8 mouse cellular contexts compared by ENCODE assay signal in genomic region chr15:100636700-100637501, GRCm38 (mm10). TPM values are rescaled to one million over a fixed set of nuclear protein-coding genes. Genes with fewer than 3 reads are reported as not detected.
DNase-seq lines count a peak whose midpoint lies in the region; ATAC-seq and TF ChIP-seq lines count a peak whose summit lies in the region.

Smagp (minus strand) TSS chr15:100636940.

- H3K4me3 ChIP-seq in forebrain, postnatal 0 days (ENCODE audit: low read depth, low read length) = peak within 1 kb of the TSS; percentile 34
- H3K4me3 ChIP-seq in hindbrain, postnatal 0 days (ENCODE audit: low read length) = peak within 1 kb of the TSS; percentile 47
- H3K4me3 ChIP-seq in liver, embryonic 12.5 days = peak within 1 kb of the TSS; percentile 59

- under 1% methylated on average over 63 of the region's 77 CpGs for WGBS in forebrain, postnatal 0 days
- under 1% methylated on average over 76 of the region's 77 CpGs for WGBS in hindbrain, postnatal 0 days
- under 1% methylated on average over 62 of the region's 77 CpGs for WGBS in liver, embryonic 12.5 days (ENCODE audit: insufficient replicate concordance)

- no peaks in the 10 kb centered on the region for H3K4me1 ChIP-seq in forebrain, postnatal 0 days (ENCODE audit: insufficient read depth)
- H3K4me1 ChIP-seq in hindbrain, postnatal 0 days (ENCODE audit: insufficient read depth, low read length) = 0 out of 2 replicates have a peak, but pooled peaks cover 3% of the 10 kb centered on the region
- H3K4me1 ChIP-seq in liver, embryonic 12.5 days = peaks cover 35% of the 10 kb centered on the region

- H3K27me3 ChIP-seq in forebrain, postnatal 0 days (ENCODE audit: insufficient read depth, low read length) = peaks cover 41% of the 10 kb centered on the region
- peaks cover 41% of the 10 kb centered on the region for H3K27me3 ChIP-seq in hindbrain, postnatal 0 days (ENCODE audit: insufficient read depth, low read length)
- peaks cover 66% of the 10 kb centered on the region for H3K27me3 ChIP-seq in liver, embryonic 12.5 days (replicated peaks)

- H3K36me3 ChIP-seq in forebrain, postnatal 0 days (ENCODE audit: insufficient read depth) = no peaks in the 10 kb centered on the region
- no peaks in the 10 kb centered on the region for H3K36me3 ChIP-seq in hindbrain, postnatal 0 days (ENCODE audit: insufficient read depth, low read length)
- H3K36me3 ChIP-seq in liver, embryonic 12.5 days = peaks cover 4% of the 10 kb centered on the region; the same call in 1 of the 2 replicates

- ATAC-seq in forebrain, postnatal 0 days = no peak
- ATAC-seq in hindbrain, postnatal 0 days = no peak
- peak; percentile 44; the same call in 1 of the 2 replicates for ATAC-seq in liver, embryonic 12.5 days

- H3K4me2 ChIP-seq in forebrain, postnatal 0 days (ENCODE audit: low read depth) = peak within 1 kb of the TSS; percentile 70
- peak within 1 kb of the TSS; percentile 69 for H3K4me2 ChIP-seq in hindbrain, postnatal 0 days (ENCODE audit: low read depth, low read length)
- peak within 1 kb of the TSS; percentile 80 for H3K4me2 ChIP-seq in liver, embryonic 12.5 days

- no peak within 1 kb of the TSS for H3K27ac ChIP-seq in forebrain, postnatal 0 days (ENCODE audit: low read depth, low read length)
- H3K27ac ChIP-seq in hindbrain, postnatal 0 days = no peak within 1 kb of the TSS
- H3K27ac ChIP-seq in liver, embryonic 12.5 days = 0 out of 2 replicates have a peak within 1 kb of the TSS, but pooled peaks have one; percentile 12

- peak within 1 kb of the TSS; percentile 14; the same call in 1 of the 2 replicates for H3K9ac ChIP-seq in forebrain, postnatal 0 days
- peak within 1 kb of the TSS; percentile 33; the same call in 1 of the 2 replicates for H3K9ac ChIP-seq in hindbrain, postnatal 0 days (replicated peaks; ENCODE audit: low read length)
- H3K9ac ChIP-seq in liver, embryonic 12.5 days = peak within 1 kb of the TSS; percentile 62

- H3K9me3 ChIP-seq in forebrain, postnatal 0 days (ENCODE audit: low read length) = no peaks in the 10 kb centered on the region
- H3K9me3 ChIP-seq in hindbrain, postnatal 0 days (ENCODE audit: low read length) = no peaks in the 10 kb centered on the region
- H3K9me3 ChIP-seq in liver, embryonic 12.5 days (replicated peaks) = no peaks in the 10 kb centered on the region

- no peak for TF ChIP-seq CTCF in forebrain, postnatal 0 days (IDR thresholded peaks at IDR 0.05; ENCODE audit: low read depth)
- no peak for TF ChIP-seq CTCF in hindbrain, postnatal 0 days (IDR thresholded peaks at IDR 0.05; ENCODE audit: low read depth)

- peak; percentile 78 for DNase-seq in A20 (ENCODE audit: low read depth, low spot score)
- peak; percentile 72 to 89 for DNase-seq in adrenal gland, adult (ENCODE audit: inconsistent age in 2 of 2, low spot score in 1 of 2)
- peak; percentile 13 for DNase-seq in forebrain, postnatal 0 days
- DNase-seq in hindbrain, postnatal 0 days (ENCODE audit: low spot score) = no peak
- peak; percentile 58 for DNase-seq in naive thymus-derived CD4-positive, alpha-beta T cell, adult 2 months (ENCODE audit: low read depth)
- no peak for DNase-seq in left cerebral cortex, adult 8-10 months (ENCODE audit: low spot score in 2 of 2)
- no peak for DNase-seq in layer of hippocampus, postnatal 36 days

RNA-seq across cellular contexts. Expression of gene Smagp, which starts in this region (rescaled TPM):
- total RNA-seq in forebrain, postnatal 0 days (2014; rRNA removed) = 2.3 and 6.2 TPM in 2 replicates
- polyA plus RNA-seq in forebrain, postnatal 0 days (2015; fragmentation: Nextera tagmentation; extraction: Ambion mirVana) = 3.9 TPM in 2 replicates
- total RNA-seq in hindbrain, postnatal 0 days (2014; rRNA removed) = 2.7 and 5.8 TPM in 2 replicates
- 3.3 and 4.3 TPM in 2 replicates for polyA plus RNA-seq in hindbrain, postnatal 0 days (2015; fragmentation: Nextera tagmentation; extraction: Ambion mirVana)
- polyA plus RNA-seq in liver, embryonic 12.5 days (2016; fragmentation: Nextera tagmentation; extraction: Ambion mirVana) = 10.5 and 11.4 TPM in 2 replicates
- total RNA-seq in left cerebral cortex, adult 8-10 months (2022) = 1 to 10 TPM; 1.9 to 3.1 (median 2.3) TPM
- total RNA-seq in layer of hippocampus, postnatal 36 days (2021) = 1 to 10 TPM; 1.7 to 2.1 TPM

Comparison
In these comparisons a context has a peak if more than half of its experiments do, and no peak if none do; other contexts are left out.
1. DNase-seq: peak in A20 (single experiment), adrenal gland, adult (2 of 2), forebrain, postnatal 0 days (single experiment) and naive thymus-derived CD4-positive, alpha-beta T cell, adult 2 months (single experiment); none in hindbrain, postnatal 0 days (single experiment), left cerebral cortex, adult 8-10 months (0 of 2) and layer of hippocampus, postnatal 36 days (0 of 2).
2. Peak in every context shown above with its lines, with median percentiles within 50 percentile points of each other: H3K4me2 ChIP-seq, H3K4me3 ChIP-seq and H3K9ac ChIP-seq.